Mouse (Mus musculus) left cerebral cortex, postnatal 10 days (tissue): ENCODE data around the gene Pm20d2. TPM values are rescaled to one million over a fixed set of nuclear protein-coding genes. Genes with fewer than 3 reads are reported as not detected.

ENCODE experiments used
- DNase-seq, 2 experiments: peaks; one replicate each; pipeline ENCODE4 v3.0.0; 2021 to 2022; ENCODE audit warnings: low spot score in 2 of 2, mixed read lengths in 1 of 2; ENCODE audit errors: extremely low spot score in 1 of 2
- intact Hi-C: fragments of 180-260 bp; cut with DNase I; formaldehyde crosslinking; loops from one replicate; pipeline ENCODE4 v1.15.1; 2025
- total RNA-seq, 2 experiments: library from RNA; stranded (reverse); gene quantifications; 2 replicates each; pipeline ENCODE4 v1.2.3; 2021

Gene Pm20d2
- total RNA-seq, 2 experiments from 2014 or later, result 6.6 to 8.1 TPM

DNA sequence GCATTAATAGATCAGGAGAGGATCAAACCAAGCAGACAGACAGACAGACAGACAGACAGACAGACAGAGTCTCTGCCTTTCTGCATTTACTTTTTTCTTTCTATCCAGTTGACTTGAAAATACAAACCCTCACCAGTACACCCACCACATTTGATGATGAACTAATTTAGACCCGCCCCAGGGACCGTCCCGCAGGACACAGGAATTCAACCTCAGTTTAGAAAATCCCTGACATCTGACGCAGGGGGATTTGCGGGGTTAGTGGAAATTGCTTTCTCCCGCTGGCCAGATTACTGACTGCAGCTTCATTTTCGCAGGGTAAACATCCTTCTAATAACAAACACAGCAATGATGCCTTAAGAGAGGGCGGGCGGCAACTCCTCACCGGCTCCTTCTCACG lies 57.3 kb downstream of the Pm20d2 start, which contains the start of gene Gabrr1:
Gene Gabrr1 (plus strand): TSS at position 301 of the 400 bp plus-strand sequence.
- intact Hi-C loops, result no loop called here
- DNase-seq, result no peak

DNA sequence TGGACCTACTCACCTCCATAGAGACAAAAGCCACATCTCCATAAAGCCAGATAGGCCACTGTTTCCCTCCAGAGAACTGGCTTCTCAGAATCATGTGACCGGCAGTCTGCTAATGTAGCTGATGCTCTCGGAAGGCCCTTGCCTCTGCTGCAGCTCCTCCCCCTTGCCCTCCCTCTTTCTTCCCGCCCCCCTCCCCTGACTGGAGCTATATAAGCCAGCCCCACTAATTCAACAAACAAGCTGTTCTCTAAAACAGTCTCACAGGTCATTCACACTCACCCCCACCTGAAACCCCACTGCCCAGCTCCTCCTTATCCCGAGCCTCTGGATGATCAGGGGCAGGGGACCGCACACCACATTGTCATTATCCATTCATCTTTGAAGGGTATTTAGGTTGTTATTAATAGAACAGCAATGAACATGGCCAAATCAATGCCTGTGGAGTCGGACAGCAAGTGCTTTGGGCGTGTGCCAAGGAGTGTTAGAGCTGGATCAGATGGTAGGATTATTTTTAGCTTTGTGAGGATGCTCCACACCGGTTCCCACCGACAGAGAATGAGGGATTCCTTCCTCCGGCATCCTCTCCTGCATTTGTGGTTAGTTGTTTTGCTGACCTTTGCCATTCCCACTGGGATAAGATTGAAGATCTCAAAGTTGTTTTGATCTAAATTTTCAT lies 64.0 kb downstream of the Pm20d2 start:
- intact Hi-C loops, result no loop called here
- peak; percentile 19 to 62 for DNase-seq

DNA sequence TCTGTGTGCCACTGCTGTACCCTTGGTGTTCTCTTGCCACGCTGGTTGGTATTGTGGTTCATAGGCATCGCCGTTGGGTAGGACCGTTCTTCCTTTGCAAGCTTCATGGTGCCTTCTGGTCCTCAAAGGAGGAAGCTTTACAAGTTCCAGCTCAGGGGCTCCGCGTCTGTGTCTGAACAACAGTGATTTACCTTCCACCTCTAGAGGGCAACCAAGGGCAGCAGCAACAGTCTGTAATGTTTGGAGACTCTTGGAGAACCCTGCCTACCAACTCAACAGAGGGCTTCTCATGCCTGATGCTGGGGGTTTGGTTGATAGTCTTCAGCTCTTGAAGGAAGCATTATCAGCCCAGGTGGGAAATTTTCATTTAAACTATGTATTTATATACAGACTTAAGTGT lies 65.0 kb downstream of the Pm20d2 start:
- intact Hi-C loops, result no loop called here
- DNase-seq, result peak; percentile 46 to 48

Other genes with a start within 250 kb of the Pm20d2 start
- gene Ankrd6, start 238.9 kb downstream of the Pm20d2 start, total RNA-seq, result 10 to 100 TPM; 23.1 to 25.3 TPM
- 10 to 100 TPM; 67.1 to 80.1 TPM for gene Rragd, start 206.7 kb downstream of the Pm20d2 start, total RNA-seq
- gene Ube2j1, start 158.3 kb downstream of the Pm20d2 start, total RNA-seq, result 100 to 1,000 TPM; 124 to 126 TPM
- gene Gabrr2, start 126.7 kb downstream of the Pm20d2 start, total RNA-seq, result not detected
- under 1 TPM; 0.19 to 0.20 TPM for gene Gabrr1, start 57.2 kb downstream of the Pm20d2 start, total RNA-seq
- gene Srsf12, start 19.3 kb upstream of the Pm20d2 start, total RNA-seq, result 10 to 100 TPM; 38.6 to 41.6 TPM
- gene Pnrc1, start 100.4 kb upstream of the Pm20d2 start, total RNA-seq, result 100 to 1,000 TPM in 1 of 2 experiments, 10 to 100 TPM in 1; 99.2 to 103 TPM
- gene Rngtt, start 120.6 kb upstream of the Pm20d2 start, total RNA-seq, result 10 to 100 TPM; 17.6 to 19.8 TPM